Mouse (Mus musculus) kidney, postnatal 0 days (tissue): ENCODE measurements around the gene Syne1. TPM values are rescaled to one million over a fixed set of nuclear protein-coding genes. Genes with fewer than 3 reads are reported as not detected.

Experiments
- ATAC-seq: fragments of 200-750 bp; cut with Nextera tagmentation; replicated peaks from 2 replicates; pipeline ENCODE4 v1.8.0; 2017; ENCODE audit warnings: low read depth, moderate number of reproducible peaks, moderate TSS enrichment, moderate library complexity; ENCODE audit not compliant: low FRiP score
- DNase-seq: peaks from one replicate; pipeline ENCODE4 v3.0.0-alpha.2; 2016; ENCODE audit warnings: low spot score
- H3K27ac ChIP-seq: fragments of 300-500 bp; sonication (generic); 2 replicates; pipeline ENCODE4 v1.5.1; 2014; ENCODE audit warnings: mild to moderate bottlenecking
- H3K27me3 ChIP-seq: fragments of 300-500 bp; sonication (generic); 2 replicates; pipeline ENCODE4 v1.6.1; 2014; ENCODE audit warnings: low read length, mixed read lengths; ENCODE audit not compliant: insufficient read depth
- H3K36me3 ChIP-seq: fragments of 300-500 bp; sonication (generic); 2 replicates; pipeline ENCODE4 v1.6.1; 2014; ENCODE audit warnings: low read length, mixed read lengths; ENCODE audit not compliant: insufficient read depth
- H3K4me1 ChIP-seq: fragments of 300-500 bp; sonication (generic); replicated peaks from 2 replicates; pipeline ENCODE4 v1.6.1; 2014; ENCODE audit warnings: antibody characterized with exemption, low read length, mixed read lengths; ENCODE audit not compliant: insufficient read depth
- H3K4me2 ChIP-seq: fragments of 300-500 bp; sonication (generic); 2 replicates; pipeline ENCODE4 v1.6.1; 2014; ENCODE audit warnings: mild to moderate bottlenecking, low read length, moderate library complexity, mixed read lengths
- H3K4me3 ChIP-seq: fragments of 300-500 bp; sonication (generic); replicated peaks from 2 replicates; pipeline ENCODE4 v1.5.1; 2014; ENCODE audit warnings: low read depth, low read length
- H3K9ac ChIP-seq: fragments of 300-500 bp; sonication (generic); 2 replicates; pipeline ENCODE4 v1.6.1; 2014; ENCODE audit warnings: low read depth, low read length
- H3K9me3 ChIP-seq: fragments of 300-500 bp; sonication (generic); replicated peaks from 2 replicates; pipeline ENCODE4 v1.6.1; 2016; ENCODE audit warnings: low read length, inconsistent platforms, mixed read lengths
- CTCF ChIP-seq: IDR thresholded peaks from 2 replicates; pipeline ENCODE4 v1.5.1; 2016; ENCODE audit warnings: antibody characterized with exemption, low read depth, mild to moderate bottlenecking, moderate library complexity
- WGBS: fragments of 180-500 bp; shearing (Covaris S2); extraction: QIAGEN DNeasy Blood & Tissue Kit; methylation state at CpG from one replicate; pipeline ENCODE4 v1.1.7; 2014; 5-methylcytosine and 5-hydroxymethylcytosine counted together
- polyA plus RNA-seq: library from polyadenylated mRNA; unstranded; fragments of >200 nt; fragmentation: Nextera tagmentation; extraction: Ambion mirVana; gene quantifications from 2 replicates; pipeline ENCODE4 v1.2.1, GENCODE M21; 2015

The Syne1 gene
- polyA plus RNA-seq, 1 experiment from 2014 or later = 5.2 TPM

DNA sequence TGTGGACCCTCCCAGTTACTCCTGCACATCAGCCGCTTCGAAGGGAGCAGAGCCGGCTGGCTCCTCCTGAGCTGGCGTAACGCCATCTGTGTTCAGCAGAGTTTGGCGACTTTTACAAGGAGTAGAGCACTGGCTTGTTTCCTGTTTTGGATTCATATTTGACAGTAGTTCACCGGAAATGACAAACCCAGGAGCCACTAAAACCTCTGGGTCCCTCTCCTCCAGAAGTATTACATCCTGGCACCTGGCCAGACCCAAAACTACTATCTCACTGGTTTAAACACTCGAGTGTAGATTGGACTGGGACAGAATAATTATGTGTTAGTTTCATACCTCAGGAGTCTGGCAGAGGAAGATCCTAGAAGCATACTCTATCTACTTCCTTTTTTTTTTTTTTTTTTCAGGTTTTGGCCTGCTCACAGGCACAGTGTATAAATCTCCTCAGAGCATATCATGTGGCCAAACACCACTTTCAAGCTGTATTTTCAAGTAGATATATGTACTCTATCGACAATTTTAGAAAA lies 471.3 kb downstream of the Syne1 start:
- no peak for ATAC-seq
- Histone ChIP-seq H3K4me3 (no peak overlapping the region), H3K9ac (no peak overlapping the region), H3K27ac (no peak overlapping the region), H3K36me3 (no peaks in the 10 kb centered on the region), H3K27me3 (no peaks in the 10 kb centered on the region), H3K4me1 (no peaks in the 10 kb centered on the region), H3K9me3 (no peaks in the 10 kb centered on the region), H3K4me2 (no peak overlapping the region)
- no peak for TF ChIP-seq CTCF
- WGBS = 47% methylated on average over 9 of the region's 9 CpGs
- peak; percentile 75 for DNase-seq

DNA sequence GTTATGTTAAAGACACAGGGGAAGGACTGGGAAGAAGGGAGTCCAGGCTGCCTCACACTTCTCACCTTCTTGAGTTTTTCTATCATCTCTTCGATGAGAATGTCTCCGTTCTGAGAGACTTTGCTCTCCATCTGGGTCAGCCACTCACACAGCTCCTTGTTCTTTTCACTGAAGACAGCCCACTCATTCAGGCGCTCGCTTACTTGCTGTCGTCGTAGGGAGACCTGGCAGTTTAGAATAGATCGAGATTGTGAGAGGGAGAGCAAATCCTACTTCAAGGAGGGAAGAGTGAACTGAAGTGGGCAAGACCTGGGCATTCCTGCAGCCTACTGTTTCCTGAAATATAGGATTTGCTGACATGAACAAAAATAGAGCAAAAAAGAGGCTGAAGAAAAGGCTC lies 475.6 kb downstream of the Syne1 start:
- Histone ChIP-seq H3K9me3 (no peaks in the 10 kb centered on the region), H3K27ac (no peak overlapping the region), H3K4me3 (no peak overlapping the region), H3K4me2 (no peak overlapping the region), H3K9ac (no peak overlapping the region), H3K4me1 (no peaks in the 10 kb centered on the region), H3K36me3 (no peaks in the 10 kb centered on the region), H3K27me3 (no peaks in the 10 kb centered on the region)
- no peak for DNase-seq
- no peak for TF ChIP-seq CTCF
- WGBS = 90% methylated on average over 7 of the region's 7 CpGs
- no peak for ATAC-seq

DNA sequence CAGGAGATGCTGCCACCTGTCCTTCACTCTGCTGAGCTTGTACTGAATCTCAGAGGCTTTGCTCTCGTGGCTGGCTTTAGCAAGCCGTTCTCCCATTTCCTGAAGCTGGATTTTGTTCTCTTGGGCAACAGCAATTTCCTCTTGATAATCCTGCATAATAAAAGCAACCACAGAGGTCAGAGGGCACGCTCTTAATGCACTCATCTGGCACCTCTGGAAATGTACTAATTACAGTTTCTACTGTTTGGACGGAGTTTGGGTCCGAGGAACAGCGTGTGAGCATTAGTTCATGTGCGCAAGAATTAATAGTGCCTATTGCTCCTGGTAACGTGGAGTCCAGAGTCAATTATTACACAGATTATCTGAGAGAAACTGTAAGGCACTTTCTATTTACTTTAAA lies 479.2 kb downstream of the Syne1 start:
- Histone ChIP-seq H3K9ac (no peak overlapping the region), H3K4me3 (no peak overlapping the region), H3K4me1 (no peaks in the 10 kb centered on the region), H3K4me2 (no peak overlapping the region), H3K36me3 (no peaks in the 10 kb centered on the region), H3K9me3 (no peaks in the 10 kb centered on the region), H3K27ac (no peak overlapping the region), H3K27me3 (no peaks in the 10 kb centered on the region)
- no peak for TF ChIP-seq CTCF
- ATAC-seq = no peak
- no peak for DNase-seq
- 66% methylated on average over 8 of the region's 8 CpGs for WGBS

DNA sequence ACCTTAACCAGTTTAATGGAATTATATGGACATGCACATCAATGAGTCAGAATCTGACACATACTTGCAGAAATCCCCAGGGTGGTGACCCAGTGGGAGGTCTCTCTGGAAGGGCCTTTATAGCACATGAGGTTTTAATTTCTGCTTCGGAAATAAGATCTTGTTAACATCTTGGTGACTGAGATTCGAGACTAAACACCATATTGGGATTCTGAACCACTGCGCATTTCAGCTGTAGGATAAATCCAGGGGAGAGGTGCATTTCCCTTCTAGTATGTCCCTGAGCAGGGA lies 480.4 kb downstream of the Syne1 start:
- H3K4me2 ChIP-seq = no peak overlapping the region
- DNase-seq (no peak), ATAC-seq (no peak)
- no peak overlapping the region for H3K27ac ChIP-seq
- H3K4me1 ChIP-seq = no peaks in the 10 kb centered on the region
- H3K27me3 ChIP-seq = no peaks in the 10 kb centered on the region
- H3K4me3 ChIP-seq = no peak overlapping the region
- TF ChIP-seq CTCF = no peak
- no peaks in the 10 kb centered on the region for H3K9me3 ChIP-seq
- H3K36me3 ChIP-seq = no peaks in the 10 kb centered on the region
- H3K9ac ChIP-seq = no peak overlapping the region
- WGBS = 64% methylated on average over 3 of the region's 3 CpGs

GRCm38 (mm10) chr10:5070168-5070940 lies 480.9 kb downstream of the Syne1 start:
- Histone ChIP-seq H3K27me3 (no peaks in the 10 kb centered on the region), H3K9ac (no peak overlapping the region), H3K36me3 (no peaks in the 10 kb centered on the region), H3K9me3 (no peaks in the 10 kb centered on the region), H3K27ac (no peak overlapping the region), H3K4me2 (no peak overlapping the region), H3K4me3 (no peak overlapping the region), H3K4me1 (no peaks in the 10 kb centered on the region)
- no peak for TF ChIP-seq CTCF
- ATAC-seq = no peak
- WGBS = 92% methylated on average over 11 of the region's 11 CpGs
- no peak for DNase-seq

DNA sequence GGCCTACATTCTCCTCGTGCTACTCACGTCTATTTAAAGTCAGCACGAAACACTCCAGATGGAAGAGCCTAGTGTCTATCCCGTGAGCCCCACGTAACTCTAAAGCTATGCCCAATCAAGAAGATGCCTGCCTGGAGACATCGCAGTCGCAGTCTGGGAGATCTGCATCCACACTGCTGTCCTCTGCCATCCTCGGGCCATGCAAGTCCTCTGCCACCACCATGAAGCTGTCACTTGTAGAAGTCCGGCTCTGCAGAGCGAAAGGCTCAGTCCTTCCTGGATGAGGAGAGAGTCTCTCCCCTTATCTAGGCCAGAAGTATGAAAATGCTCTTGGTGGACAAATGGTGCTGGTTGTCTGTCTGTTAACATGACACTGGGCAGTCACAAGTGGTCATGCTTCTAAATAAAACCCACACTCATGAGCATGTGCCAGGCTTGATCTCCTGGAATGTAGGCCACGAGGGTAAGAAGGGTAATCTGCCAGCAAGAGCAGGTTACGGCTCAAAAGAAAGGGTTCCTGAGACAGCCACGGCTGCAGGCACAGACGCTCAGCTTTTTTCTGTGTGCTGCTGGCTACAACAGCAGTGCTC lies 482.5 kb downstream of the Syne1 start, which contains the start of gene Gm10097:
TSS of gene Gm10097 (plus strand) at position 517 of the 590 bp plus-strand sequence.
- Histone ChIP-seq H3K9ac (no peak within 1 kb of the TSS), H3K4me2 (no peak within 1 kb of the TSS), H3K4me1 (no peaks in the 10 kb centered on the region), H3K9me3 (no peaks in the 10 kb centered on the region), H3K36me3 (no peaks in the 10 kb centered on the region), H3K4me3 (no peak within 1 kb of the TSS), H3K27me3 (no peaks in the 10 kb centered on the region), H3K27ac (peak within 1 kb of the TSS; percentile 62)
- TF ChIP-seq CTCF = no peak
- ATAC-seq (no peak), DNase-seq (no peak)
- WGBS = 86% methylated on average over 14 of the region's 14 CpGs
